Mouse (Mus musculus) spleen, postnatal 14 days (tissue): Measurements from ENCODE around the gene Cdkn2aip.

Experiments used
- DNase-seq, 2 experiments: peaks; one replicate each; pipeline ENCODE4 v3.0.0; 2021 to 2022; ENCODE audit warnings: low spot score in 2 of 2

The Cdkn2aip gene

GRCm38 (mm10) chr8:47659463-47659862 is 54.3 kb downstream of the Cdkn2aip start:
- DNase-seq, result no peak
